In genomic region chr7:98194026-98194792, GRCm38 (mm10) we compare ENCODE assay signal across 7 mouse cellular contexts. TPM values are rescaled to one million over a fixed set of nuclear protein-coding genes. Genes with fewer than 3 reads are reported as not detected.
DNase-seq lines count a peak whose midpoint lies in the region; ATAC-seq and TF ChIP-seq lines count a peak whose summit lies in the region.

No protein-coding gene starts in this region.

- peak overlapping the region; percentile 47 for H3K4me3 ChIP-seq in left cerebral cortex, adult 2 months
- peak overlapping the region; percentile 40 for H3K4me3 ChIP-seq in forebrain, embryonic 12.5 days (replicated peaks)
- H3K4me3 ChIP-seq in limb, embryonic 11.5 days (ENCODE audit: low read depth, low read length) = peak overlapping the region; percentile 28
- peak overlapping the region; percentile 41 for H3K4me3 ChIP-seq in neural tube, embryonic 12.5 days

- peak; percentile 37 for ATAC-seq in forebrain, embryonic 12.5 days (ENCODE audit: low FRiP score)
- ATAC-seq in limb, embryonic 11.5 days (ENCODE audit: insufficient number of reproducible peaks, low FRiP score, low TSS enrichment, low read depth) = peak; percentile 31; the same call in 1 of the 2 replicates
- peak; percentile 53 for ATAC-seq in neural tube, embryonic 12.5 days (ENCODE audit: low FRiP score, low read depth)

- H3K4me1 ChIP-seq in forebrain, embryonic 12.5 days = peaks cover 14% of the 10 kb centered on the region
- H3K4me1 ChIP-seq in limb, embryonic 11.5 days (ENCODE audit: control insufficient read depth, insufficient read depth, low read length) = peaks cover 11% of the 10 kb centered on the region
- peaks cover 20% of the 10 kb centered on the region for H3K4me1 ChIP-seq in neural tube, embryonic 12.5 days

- peaks cover 84% of the 10 kb centered on the region for H3K27me3 ChIP-seq in forebrain, embryonic 12.5 days
- peaks cover 47% of the 10 kb centered on the region for H3K27me3 ChIP-seq in limb, embryonic 11.5 days (ENCODE audit: control insufficient read depth, insufficient read depth, low read length)
- H3K27me3 ChIP-seq in neural tube, embryonic 12.5 days (replicated peaks) = peaks cover 59% of the 10 kb centered on the region

- H3K9ac ChIP-seq in forebrain, embryonic 12.5 days = peak overlapping the region; percentile 49
- H3K9ac ChIP-seq in limb, embryonic 11.5 days (ENCODE audit: low read length) = no peak overlapping the region
- H3K9ac ChIP-seq in neural tube, embryonic 12.5 days = peak overlapping the region; percentile 52

- intact Hi-C loops in left cerebral cortex, adult 2 months (cut with DNase I) = no loop called here
- intact Hi-C loops in left cerebral cortex, postnatal 10 days (cut with DNase I) = loop anchor here (5.0 kb wide), 1 partner anchor 37 kb away; no protein-coding TSS in a partner anchor

- H3K27ac ChIP-seq in left cerebral cortex, adult 2 months = no peak overlapping the region
- no peak overlapping the region for H3K27ac ChIP-seq in forebrain, embryonic 12.5 days
- H3K27ac ChIP-seq in limb, embryonic 11.5 days (replicated peaks; ENCODE audit: low read depth, low read length) = no peak overlapping the region
- H3K27ac ChIP-seq in neural tube, embryonic 12.5 days = no peak overlapping the region

- 1% methylated on average over 61 of the region's 61 CpGs for WGBS in forebrain, embryonic 12.5 days
- 3% methylated on average over 61 of the region's 61 CpGs for WGBS in limb, embryonic 11.5 days
- WGBS in neural tube, embryonic 12.5 days = 2% methylated on average over 61 of the region's 61 CpGs

- DNase-seq in left cerebral cortex, adult 2 months (ENCODE audit: extremely low spot score in 1 of 2, low spot score in 2 of 2) = peak; percentile 33 to 44
- no peak for DNase-seq in left cerebral cortex, postnatal 10 days (ENCODE audit: extremely low spot score in 1 of 2, low spot score in 2 of 2)
- DNase-seq in adrenal gland, postnatal 25 days = peak; percentile 26
- DNase-seq in limb, embryonic 11.5 days (ENCODE audit: low spot score) = peak; percentile 52
- no peak for DNase-seq in layer of hippocampus, adult 8-10 months (ENCODE audit: low spot score in 2 of 2)

- no peaks in the 10 kb centered on the region for H3K36me3 ChIP-seq in forebrain, embryonic 12.5 days (replicated peaks)
- H3K36me3 ChIP-seq in limb, embryonic 11.5 days (ENCODE audit: control insufficient read depth, insufficient read depth, low read length) = no peaks in the 10 kb centered on the region
- H3K36me3 ChIP-seq in neural tube, embryonic 12.5 days = no peaks in the 10 kb centered on the region

- H3K9me3 ChIP-seq in forebrain, embryonic 12.5 days = no peaks in the 10 kb centered on the region
- H3K9me3 ChIP-seq in limb, embryonic 11.5 days (ENCODE audit: control insufficient read depth, low read length) = no peaks in the 10 kb centered on the region
- no peaks in the 10 kb centered on the region for H3K9me3 ChIP-seq in neural tube, embryonic 12.5 days

- peak overlapping the region; percentile 77 for H3K4me2 ChIP-seq in forebrain, embryonic 12.5 days
- H3K4me2 ChIP-seq in limb, embryonic 11.5 days (ENCODE audit: low read depth, severe bottlenecking) = peak overlapping the region; percentile 61
- H3K4me2 ChIP-seq in neural tube, embryonic 12.5 days (replicated peaks) = peak overlapping the region; percentile 91

- TF ChIP-seq CTCF in left cerebral cortex, adult 2 months (IDR thresholded peaks at IDR 0.05) = no peak

RNA-seq across cellular contexts. Expression of gene B3gnt6, which starts 5.1 kb away (rescaled TPM):
- total RNA-seq in left cerebral cortex, adult 2 months (2021) = under 1 TPM in 1 of 2 experiments, not detected in 1; 0.14 TPM
- total RNA-seq in left cerebral cortex, postnatal 10 days (2021) = under 1 TPM; 0.24 to 0.28 TPM
- 5.6 and 12.4 TPM in 2 replicates for total RNA-seq in adrenal gland, postnatal 25 days (2021)
- polyA plus RNA-seq in forebrain, embryonic 12.5 days (2016; fragmentation: Nextera tagmentation; extraction: Ambion mirVana) = 0.13 and 0.15 TPM in 2 replicates
- not detected in 2 replicates for polyA plus RNA-seq in limb, embryonic 11.5 days (2014; fragmentation: Nextera tagmentation; extraction: Ambion mirVana)
- polyA plus RNA-seq in neural tube, embryonic 12.5 days (2016; fragmentation: Nextera tagmentation; extraction: Ambion mirVana) = 0.08 and 0.18 TPM in 2 replicates
- under 1 TPM; 0.24 to 0.45 (median 0.29) TPM for total RNA-seq in layer of hippocampus, adult 8-10 months (2022)

RNA-seq across cellular contexts. Expression of gene Capn5, which starts 16.1 kb away (rescaled TPM):
- 10 to 100 TPM; 30.8 to 36.1 TPM for total RNA-seq in left cerebral cortex, adult 2 months (2021)
- 10 to 100 TPM; 46.4 to 46.6 TPM for total RNA-seq in left cerebral cortex, postnatal 10 days (2021)
- 4.0 and 9.5 TPM in 2 replicates for total RNA-seq in adrenal gland, postnatal 25 days (2021)
- 8.3 and 9.3 TPM in 2 replicates for polyA plus RNA-seq in forebrain, embryonic 12.5 days (2016; fragmentation: Nextera tagmentation; extraction: Ambion mirVana)
- 2.5 and 2.7 TPM in 2 replicates for polyA plus RNA-seq in limb, embryonic 11.5 days (2014; fragmentation: Nextera tagmentation; extraction: Ambion mirVana)
- polyA plus RNA-seq in neural tube, embryonic 12.5 days (2016; fragmentation: Nextera tagmentation; extraction: Ambion mirVana) = 13.9 and 16.0 TPM in 2 replicates
- 10 to 100 TPM; 37.9 to 46.5 (median 40.4) TPM for total RNA-seq in layer of hippocampus, adult 8-10 months (2022)

RNA-seq across cellular contexts. Expression of gene Omp, which starts 48.9 kb away (rescaled TPM):
- under 1 TPM; 0.77 to 0.89 TPM for total RNA-seq in left cerebral cortex, adult 2 months (2021)
- total RNA-seq in left cerebral cortex, postnatal 10 days (2021) = 1 to 10 TPM in 1 of 2 experiments, under 1 TPM in 1; 0.56 to 1.2 TPM
- total RNA-seq in adrenal gland, postnatal 25 days (2021) = 5.2 and 5.4 TPM in 2 replicates
- polyA plus RNA-seq in forebrain, embryonic 12.5 days (2016; fragmentation: Nextera tagmentation; extraction: Ambion mirVana) = 0.45 and 0.74 TPM in 2 replicates
- polyA plus RNA-seq in limb, embryonic 11.5 days (2014; fragmentation: Nextera tagmentation; extraction: Ambion mirVana) = 0.14 and 0.20 TPM in 2 replicates
- 0.45 and 0.68 TPM in 2 replicates for polyA plus RNA-seq in neural tube, embryonic 12.5 days (2016; fragmentation: Nextera tagmentation; extraction: Ambion mirVana)
- total RNA-seq in layer of hippocampus, adult 8-10 months (2022) = 1 to 10 TPM in 3 of 4 experiments, under 1 TPM in 1; 0.92 to 1.3 (median 1.1) TPM

Comparison
In these comparisons a context has a peak if more than half of its experiments do, and no peak if none do; other contexts are left out.
1. DNase-seq: peak in left cerebral cortex, adult 2 months (2 of 2), adrenal gland, postnatal 25 days (single experiment) and limb, embryonic 11.5 days (single experiment); none in left cerebral cortex, postnatal 10 days (0 of 2) and layer of hippocampus, adult 8-10 months (0 of 2).
2. Peak in every context shown above with its lines, with median percentiles within 50 percentile points of each other: H3K4me3 ChIP-seq, ATAC-seq and H3K4me2 ChIP-seq.